Mouse (Mus musculus) left cerebral cortex, postnatal 10 days (tissue): ENCODE data around the gene Arpc5l. TPM values are rescaled to one million over a fixed set of nuclear protein-coding genes. Genes with fewer than 3 reads are reported as not detected.

Experiments
- DNase-seq, 2 experiments: peaks; one replicate each; pipeline ENCODE4 v3.0.0; 2021 to 2022; ENCODE audit warnings: low spot score in 2 of 2, mixed read lengths in 1 of 2; ENCODE audit errors: extremely low spot score in 1 of 2
- intact Hi-C: fragments of 180-260 bp; cut with DNase I; formaldehyde crosslinking; loops from one replicate; pipeline ENCODE4 v1.15.1; 2025
- total RNA-seq, 2 experiments: library from RNA; stranded (reverse); gene quantifications; 2 replicates each; pipeline ENCODE4 v1.2.3; 2021

Gene Arpc5l
- total RNA-seq, 2 experiments from 2014 or later: 93.1 to 103 TPM

- no peak for DNase-seq
These were observed 26.5 kb downstream of the Arpc5l start for GRCm38 (mm10) chr2:39031611-39032010.

GRCm38 (mm10) chr2:39040215-39040614 is 35.1 kb downstream of the Arpc5l start:
- no peak for DNase-seq
- intact Hi-C loops: loop anchor here (5.0 kb wide), 1 partner anchor 52 kb away; no protein-coding TSS in a partner anchor

More at GRCm38 (mm10) chr2:39031611-39032010, 26.5 kb downstream of the Arpc5l start:
- intact Hi-C loops: no loop called here

- intact Hi-C loops: no loop called here
- DNase-seq: no peak
These were observed 43.4 kb downstream of the Arpc5l start for GRCm38 (mm10) chr2:39048515-39048914.

GRCm38 (mm10) chr2:39064687-39065399 is 59.7 kb downstream of the Arpc5l start:
- intact Hi-C loops: loop anchor here (10.0 kb wide), 1 partner anchor 130 kb away; the partner anchor contains the start of gene Scai
- peak in 1 of 2 experiments; percentile 11 for DNase-seq

Other genes starting within 250 kb of the Arpc5l start
- 1 to 10 TPM; 5.3 to 5.8 TPM for gene Nr6a1, start 77.7 kb upstream of the Arpc5l start, total RNA-seq
- 1 to 10 TPM; 3.8 to 3.9 TPM for gene Olfml2a, start 73.4 kb upstream of the Arpc5l start, total RNA-seq
- gene Wdr38, start 7.9 kb upstream of the Arpc5l start, total RNA-seq: under 1 TPM; 0.32 to 0.55 TPM
- gene Rpl35, start 276 bp downstream of the Arpc5l start, total RNA-seq: 100 to 1,000 TPM; 326 to 336 TPM
- 10 to 100 TPM; 26.4 to 28.2 TPM for gene Golga1, start 60.2 kb downstream of the Arpc5l start, total RNA-seq
- gene Scai, start 185.4 kb downstream of the Arpc5l start, total RNA-seq: 10 to 100 TPM; 78.7 to 88.5 TPM
- 10 to 100 TPM; 64.6 to 66.5 TPM for gene Ppp6c, start 221.1 kb downstream of the Arpc5l start, total RNA-seq